20 mouse cellular contexts compared by ENCODE assay signal in the genomic region with DNA sequence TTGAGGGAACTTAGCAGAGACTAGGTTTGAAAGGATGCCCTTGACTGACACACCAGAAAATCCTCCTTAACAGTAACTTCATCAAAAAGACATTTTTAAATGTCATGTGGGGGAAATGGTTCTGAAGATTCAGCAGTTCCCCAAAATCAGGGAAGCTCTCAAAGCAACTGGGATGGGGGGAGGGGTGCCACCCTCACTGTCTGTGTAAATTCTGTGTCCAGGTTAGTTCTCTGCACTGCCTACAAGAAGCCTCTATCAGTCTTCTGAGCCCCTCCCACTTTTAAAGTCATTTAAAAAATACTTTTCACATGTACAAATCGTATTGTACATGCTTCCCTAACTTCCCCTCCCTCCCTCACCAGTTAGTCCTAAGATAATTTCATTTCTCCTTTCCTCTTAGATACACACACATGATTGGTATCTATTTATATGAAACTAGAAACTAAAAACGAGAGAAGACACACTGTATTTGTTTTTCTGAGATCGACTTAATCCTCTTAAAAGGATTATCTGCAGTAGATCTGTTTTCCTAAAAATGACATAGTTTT.
"Had no signal": no experiment of that assay in that cellular context is flagged by ENCODE, and none has a peak within 500 bp of the region (broad histone marks: within the 10 kb centered on the region; RNA-seq: fewer than 3 reads in every experiment).

No protein-coding gene starts in this region.

- DNase-seq: kidney, adult 2 months; kidney, postnatal 10 days; kidney, postnatal 36 days; layer of hippocampus, postnatal 36 days; left cerebral cortex, postnatal 4 days; liver, embryonic 13.5 days; lung, embryonic 14.5 days; lung, postnatal 4 days; retina, postnatal 1 day; right cerebral cortex, postnatal 25 days; thymus, adult 18-20 months; thymus, postnatal 36 days had no signal

- H3K36me3 ChIP-seq: limb, embryonic 12.5 days; limb, embryonic 15.5 days; liver, embryonic 13.5 days; midbrain, embryonic 13.5 days; neural tube, embryonic 13.5 days had no signal

- ATAC-seq: intestine, postnatal 0 days; lung, postnatal 0 days; midbrain, embryonic 13.5 days; midbrain, embryonic 16.5 days had no signal

- H3K9ac ChIP-seq: limb, embryonic 12.5 days; limb, embryonic 15.5 days; liver, embryonic 13.5 days; lung, embryonic 14.5 days; midbrain, embryonic 13.5 days; neural tube, embryonic 13.5 days had no signal

- H3K4me3 ChIP-seq: limb, embryonic 12.5 days; limb, embryonic 15.5 days; liver, embryonic 13.5 days; midbrain, embryonic 13.5 days; myocyte; neural tube, embryonic 13.5 days had no signal

- H3K27me3 ChIP-seq: limb, embryonic 12.5 days; limb, embryonic 15.5 days; liver, embryonic 13.5 days; midbrain, embryonic 13.5 days; neural tube, embryonic 13.5 days had no signal

- H3K27ac ChIP-seq: limb, embryonic 12.5 days; limb, embryonic 15.5 days; liver, embryonic 13.5 days; midbrain, embryonic 13.5 days; neural tube, embryonic 13.5 days had no signal

- H3K4me2 ChIP-seq: limb, embryonic 12.5 days; limb, embryonic 15.5 days; liver, embryonic 13.5 days; lung, embryonic 14.5 days; midbrain, embryonic 13.5 days; neural tube, embryonic 13.5 days had no signal

- H3K9me3 ChIP-seq: limb, embryonic 15.5 days; liver, embryonic 13.5 days; midbrain, embryonic 13.5 days had no signal

- H3K4me1 ChIP-seq: limb, embryonic 12.5 days; limb, embryonic 15.5 days; liver, embryonic 13.5 days; midbrain, embryonic 13.5 days; neural tube, embryonic 13.5 days had no signal
